Mouse (Mus musculus): ENCODE results near the gene Man1a2. TPM values are rescaled to one million over a fixed set of nuclear protein-coding genes. Genes with fewer than 3 reads are reported as not detected.

Man1a2 gene
- polyA plus RNA-seq, 1 experiment from 2014 or later: 117 TPM

Other genes starting within 250 kb of the Man1a2 start
- gene Tent5c, start 196.2 kb downstream of the Man1a2 start, polyA plus RNA-seq (2015; fragmentation: Nextera tagmentation; extraction: Ambion mirVana): 2.2 and 2.5 TPM in 2 replicates
- gene Vtcn1, start 140.0 kb upstream of the Man1a2 start, polyA plus RNA-seq (2015; fragmentation: Nextera tagmentation; extraction: Ambion mirVana): 0.10 TPM in 2 replicates
- 2.4 and 2.7 TPM in 2 replicates for gene Trim45, start 236.7 kb upstream of the Man1a2 start, polyA plus RNA-seq (2015; fragmentation: Nextera tagmentation; extraction: Ambion mirVana)